Mouse (Mus musculus) CH12F3 (cell line): Measurements from ENCODE around the gene Ppef1.

ENCODE experiments used
- in situ Hi-C: fragments of 300-500 bp; cut with MboI; formaldehyde crosslinking; loops from 2 replicates; pipeline ENCODE4 v1.14.3; 2020; ENCODE audit warnings: low sequenced_read_pairs

The Ppef1 gene

DNA sequence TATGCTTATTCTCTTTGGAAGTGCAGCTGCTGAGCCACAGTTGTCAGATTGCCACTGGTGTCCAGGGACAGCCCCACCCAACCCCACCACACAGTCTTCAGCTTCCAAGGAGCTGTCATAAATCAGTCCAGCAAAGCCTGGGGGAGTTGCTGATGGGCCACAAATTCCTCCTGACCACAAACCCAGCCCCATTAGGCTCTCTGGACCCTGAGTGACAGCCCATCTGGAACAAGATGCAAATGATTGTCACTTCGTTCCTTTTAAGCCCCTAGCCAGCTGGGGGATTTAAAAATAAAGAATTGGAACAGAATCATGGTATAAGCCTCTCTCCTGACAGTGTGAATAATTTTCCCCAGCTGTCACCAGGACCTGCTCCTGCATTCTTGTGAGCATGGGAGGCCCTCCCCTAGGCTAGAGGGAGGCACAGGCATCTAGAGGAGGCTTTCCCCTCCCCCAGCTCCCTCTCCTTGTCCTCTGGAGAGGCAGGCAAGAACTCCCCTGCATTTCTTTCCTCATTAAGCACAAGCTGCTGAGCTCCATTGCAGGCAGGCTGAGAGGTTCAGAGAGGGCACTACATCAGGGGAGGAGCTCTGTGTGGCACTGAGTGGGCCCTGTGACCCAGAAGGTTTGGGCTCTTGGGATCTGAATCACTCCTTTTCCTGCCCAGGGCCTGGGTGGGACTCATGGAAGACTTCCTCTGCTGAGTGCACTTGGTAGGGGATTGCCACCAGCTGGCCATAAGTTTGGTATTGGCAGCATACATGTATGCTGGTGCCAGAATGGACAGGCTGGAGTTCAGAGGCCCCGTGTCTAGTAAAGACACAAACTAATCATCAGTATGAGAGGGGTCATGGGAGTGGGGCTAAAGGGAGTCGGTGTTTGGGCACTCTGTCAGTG lies 136.8 kb downstream of the Ppef1 start:
- in situ Hi-C loops = no loop called here

DNA sequence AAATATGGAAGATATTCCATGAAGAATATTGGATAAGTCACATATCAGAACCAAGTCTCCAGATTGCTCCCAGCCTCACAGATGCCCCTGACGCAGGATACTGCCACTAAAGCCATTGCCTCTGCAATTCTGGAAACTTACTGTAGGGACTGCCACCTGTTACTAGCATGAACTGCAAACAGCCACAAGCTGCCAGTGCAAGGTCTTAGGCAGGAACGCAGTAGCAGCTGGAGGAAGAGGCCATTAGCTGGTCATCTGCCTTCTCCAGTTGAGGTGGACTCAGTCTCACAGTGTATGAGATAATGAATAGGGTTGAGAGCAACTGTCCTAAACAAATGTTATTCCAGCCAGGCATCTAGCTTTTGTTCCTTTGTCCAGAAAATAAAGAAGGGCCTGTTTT lies 137.5 kb downstream of the Ppef1 start:
- in situ Hi-C loops = no loop called here

DNA sequence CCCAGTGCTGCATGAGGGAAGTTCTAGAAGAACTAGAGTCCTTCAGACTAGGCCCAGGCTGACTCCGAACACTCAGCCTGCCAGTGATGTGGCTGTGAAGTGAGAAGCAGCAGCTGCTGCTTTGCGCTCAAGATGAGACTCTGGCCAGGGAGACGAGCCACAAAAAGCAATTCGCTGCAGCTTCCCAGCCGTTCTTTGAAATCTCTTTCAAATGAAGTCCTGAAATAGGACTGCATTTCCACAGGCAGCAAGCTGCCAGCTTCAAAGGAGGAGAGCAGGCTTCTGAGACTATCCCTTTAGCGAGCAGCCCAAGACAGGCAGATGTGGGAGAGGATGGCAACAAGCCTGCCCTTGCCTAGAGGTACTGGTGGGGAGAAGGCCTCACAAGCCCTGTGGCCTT lies 142.6 kb downstream of the Ppef1 start:
- in situ Hi-C loops = no loop called here

DNA sequence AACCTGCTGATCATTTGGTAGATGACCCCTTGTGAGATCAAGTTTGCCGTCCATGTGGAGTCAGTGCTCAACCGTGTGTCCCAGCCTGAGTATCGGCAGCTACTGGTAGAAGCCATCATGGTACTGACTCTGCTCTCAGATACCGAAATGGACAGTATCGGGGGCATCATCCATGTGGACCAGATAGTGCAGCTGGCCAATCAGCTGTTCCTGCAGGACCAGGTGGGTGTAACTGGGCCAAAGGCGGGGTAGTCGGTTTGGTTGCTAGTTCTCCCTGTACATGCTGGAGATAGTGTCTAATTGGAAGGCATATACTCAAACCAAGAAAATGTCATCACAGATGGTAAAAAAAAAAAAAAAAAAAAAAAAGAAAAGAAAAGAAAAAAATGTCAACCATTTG lies 145.4 kb downstream of the Ppef1 start:
- in situ Hi-C loops = no loop called here

DNA sequence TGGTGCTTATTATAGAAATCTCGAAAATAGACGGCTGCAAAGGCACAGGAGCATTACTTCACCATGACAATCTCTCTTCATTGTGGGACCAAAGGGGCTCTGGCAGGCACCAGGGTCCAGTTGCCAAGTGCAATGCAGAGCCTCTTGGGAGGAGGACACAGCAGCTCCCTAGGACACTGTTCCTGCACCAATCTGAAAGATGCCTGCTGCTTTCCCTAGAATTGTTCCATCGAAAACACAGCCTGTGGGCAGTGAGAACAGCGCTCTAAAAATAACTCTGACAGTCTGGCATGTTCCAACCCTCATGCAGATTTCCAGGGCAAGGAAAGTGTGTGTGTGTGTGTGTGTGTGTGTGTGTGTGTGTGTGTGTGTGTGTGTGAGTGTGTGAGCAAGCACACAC lies 147.0 kb downstream of the Ppef1 start:
- in situ Hi-C loops = no loop called here

DNA sequence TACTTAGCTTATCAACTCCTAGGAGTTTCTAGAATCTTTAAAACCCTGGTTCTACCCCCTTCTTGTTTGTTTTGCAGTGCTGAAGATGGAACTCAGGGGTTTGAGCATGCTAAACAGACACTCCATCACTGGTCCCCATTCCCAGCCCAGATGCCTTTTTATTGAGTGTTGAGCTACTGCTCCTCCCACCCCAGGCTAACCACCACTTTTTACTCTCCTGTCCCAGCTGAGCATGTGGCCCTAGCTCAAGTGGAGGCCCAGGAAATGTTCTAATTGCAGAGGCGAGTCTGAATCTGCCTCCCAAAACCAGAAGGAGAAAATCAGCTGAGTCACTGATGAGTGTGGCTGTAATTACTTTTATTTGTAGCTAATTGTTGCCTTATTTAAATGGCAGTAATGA lies 150.5 kb downstream of the Ppef1 start:
- in situ Hi-C loops = no loop called here

DNA sequence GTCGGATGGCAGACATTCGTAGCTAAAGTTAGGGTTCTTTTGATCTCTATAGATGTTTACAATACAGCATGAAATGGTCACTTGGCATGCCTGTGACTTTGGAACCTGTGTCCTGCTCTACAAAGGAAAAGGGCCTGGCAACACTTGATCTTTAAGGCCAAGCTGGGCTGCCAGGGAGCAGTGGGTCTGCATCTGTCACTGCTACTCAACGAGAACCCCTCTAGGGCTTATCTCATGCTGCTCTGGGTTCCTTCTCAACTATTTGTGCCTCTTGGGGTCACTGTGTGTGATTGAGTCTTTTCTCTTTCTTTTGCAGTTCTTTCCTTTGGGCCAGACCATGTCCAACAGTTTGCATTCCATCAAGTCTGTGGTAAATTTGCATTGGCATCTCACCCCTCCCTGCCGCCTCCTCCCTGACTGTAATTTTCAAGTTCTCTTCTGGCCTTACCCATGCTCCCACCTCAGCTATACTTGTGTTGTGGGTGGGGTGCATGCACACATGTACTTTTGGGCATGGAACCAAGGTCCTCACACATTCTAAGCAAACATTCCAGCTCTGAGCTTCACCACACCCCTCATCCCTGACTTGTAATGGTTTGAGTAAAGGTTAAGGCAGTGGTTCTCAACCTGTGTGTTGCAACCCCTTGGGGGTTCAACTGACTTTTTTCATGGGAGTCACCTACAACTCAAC lies 151.3 kb downstream of the Ppef1 start:
- in situ Hi-C loops = no loop called here

DNA sequence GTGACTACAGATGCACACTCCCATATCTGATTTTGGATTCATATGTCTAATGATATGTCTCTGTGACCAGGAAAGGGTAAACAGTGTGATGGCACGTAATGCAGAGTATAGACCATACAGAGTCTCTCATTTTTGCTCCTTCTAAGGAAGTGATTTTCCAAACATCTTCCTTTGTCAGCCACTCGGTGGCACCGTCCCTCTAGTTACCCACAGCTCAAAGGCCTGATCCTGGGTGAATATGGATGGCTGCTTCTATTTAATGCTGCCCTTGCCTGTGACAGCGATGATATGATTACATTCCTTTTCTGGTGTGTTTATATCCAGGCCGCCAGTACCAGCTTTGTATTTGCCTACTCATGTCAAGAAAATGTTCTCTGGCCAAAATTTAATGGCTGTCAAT lies 152.0 kb downstream of the Ppef1 start:
- in situ Hi-C loops = no loop called here
